Mouse (Mus musculus) hindbrain, embryonic 14.5 days (tissue): Measurements from ENCODE around the gene Kcna7. TPM values are rescaled to one million over a fixed set of nuclear protein-coding genes. Genes with fewer than 3 reads are reported as not detected.

Experiments
- ATAC-seq: fragments of 200-750 bp; cut with Nextera tagmentation; 2 replicates; pipeline ENCODE4 v1.8.0; 2017; ENCODE audit warnings: moderate number of reproducible peaks, mild to moderate bottlenecking, moderate TSS enrichment, moderate library complexity; ENCODE audit not compliant: low FRiP score
- DNase-seq: peaks from one replicate; pipeline ENCODE4 v3.0.0-alpha.2; 2015; ENCODE audit warnings: low spot score
- H3K27ac ChIP-seq: fragments of 300-500 bp; sonication (generic); 2 replicates; pipeline ENCODE4 v1.5.1; 2014; ENCODE audit warnings: mild to moderate bottlenecking, moderate library complexity
- H3K27me3 ChIP-seq: fragments of 300-500 bp; sonication (generic); 2 replicates; pipeline ENCODE4 v1.6.1; 2014; ENCODE audit warnings: mild to moderate bottlenecking, low read length, mixed read lengths; ENCODE audit not compliant: control insufficient read depth, insufficient read depth
- H3K36me3 ChIP-seq: fragments of 300-500 bp; sonication (generic); replicated peaks from 2 replicates; pipeline ENCODE4 v1.6.1; 2014; ENCODE audit not compliant: control insufficient read depth, insufficient read depth
- H3K4me1 ChIP-seq: fragments of 300-500 bp; sonication (generic); replicated peaks from 2 replicates; pipeline ENCODE4 v1.6.1; 2014; ENCODE audit warnings: antibody characterized with exemption, low read length, mixed read lengths; ENCODE audit not compliant: control insufficient read depth, insufficient read depth
- H3K4me2 ChIP-seq: fragments of 300-500 bp; sonication (generic); replicated peaks from 2 replicates; pipeline ENCODE4 v1.6.1; 2014; ENCODE audit warnings: mild to moderate bottlenecking, moderate library complexity
- H3K4me3 ChIP-seq: fragments of 300-500 bp; sonication (generic); replicated peaks from 2 replicates; pipeline ENCODE4 v1.5.1; 2014; ENCODE audit warnings: mild to moderate bottlenecking, low read length
- H3K9ac ChIP-seq: fragments of 300-500 bp; sonication (generic); 2 replicates; pipeline ENCODE4 v1.6.1; 2014
- H3K9me3 ChIP-seq: fragments of 300-500 bp; sonication (generic); 2 replicates; pipeline ENCODE4 v1.6.1; 2016; ENCODE audit warnings: low read length; ENCODE audit not compliant: control insufficient read depth
- WGBS: fragments of 180-500 bp; shearing (Covaris S2); extraction: QIAGEN DNeasy Blood & Tissue Kit; methylation state at CpG from one replicate; pipeline ENCODE4 v1.1.7; 2014; 5-methylcytosine and 5-hydroxymethylcytosine counted together
- polyA plus RNA-seq: library from polyadenylated mRNA; unstranded; fragments of >200 nt; fragmentation: Nextera tagmentation; extraction: Ambion mirVana; gene quantifications from 2 replicates; pipeline ENCODE4 v1.2.1, GENCODE M21; 2014

Gene Kcna7
- polyA plus RNA-seq, 1 experiment from 2014 or later: not detected

GRCm38 (mm10) chr7:45414740-45415224 is 9.3 kb downstream of the Kcna7 start:
- no peak overlapping the region for H3K27ac ChIP-seq
- no peaks in the 10 kb centered on the region for H3K9me3 ChIP-seq
- no peak overlapping the region for H3K9ac ChIP-seq
- DNase-seq (no peak), ATAC-seq (no peak)
- H3K36me3 ChIP-seq: no peaks in the 10 kb centered on the region
- no peak overlapping the region for H3K4me2 ChIP-seq
- peaks cover 99% of the 10 kb centered on the region for H3K27me3 ChIP-seq
- peaks cover 10% of the 10 kb centered on the region for H3K4me1 ChIP-seq
- H3K4me3 ChIP-seq: no peak overlapping the region
- 47% methylated on average over 12 of the region's 12 CpGs for WGBS

GRCm38 (mm10) chr7:45415636-45416035 is 10.2 kb downstream of the Kcna7 start:
- H3K9ac ChIP-seq: no peak overlapping the region
- H3K4me1 ChIP-seq: peaks cover 10% of the 10 kb centered on the region
- H3K4me3 ChIP-seq: no peak overlapping the region
- H3K27me3 ChIP-seq: peaks cover 99% of the 10 kb centered on the region
- no peaks in the 10 kb centered on the region for H3K9me3 ChIP-seq
- peaks cover 6% of the 10 kb centered on the region; the same call in 1 of the 2 replicates for H3K36me3 ChIP-seq
- ATAC-seq (no peak), DNase-seq (no peak)
- no peak overlapping the region for H3K27ac ChIP-seq
- WGBS: 10% methylated on average over 37 of the region's 37 CpGs
- H3K4me2 ChIP-seq: peak overlapping the region; percentile 10; the same call in 1 of the 2 replicates

- Histone ChIP-seq H3K9ac (no peak overlapping the region), H3K4me2 (no peak overlapping the region), H3K36me3 (peaks cover 30% of the 10 kb centered on the region), H3K9me3 (no peaks in the 10 kb centered on the region), H3K27me3 (peaks cover 87% of the 10 kb centered on the region), H3K4me1 (peaks cover 10% of the 10 kb centered on the region), H3K4me3 (no peak overlapping the region), H3K27ac (no peak overlapping the region)
- 12% methylated on average over 13 of the region's 13 CpGs for WGBS
- ATAC-seq (no peak), DNase-seq (no peak)
Observed at GRCm38 (mm10) chr7:45417962-45418492, 12.6 kb downstream of the Kcna7 start.

GRCm38 (mm10) chr7:45419859-45420614 is 14.6 kb downstream of the Kcna7 start:
- WGBS: 12% methylated on average over 27 of the region's 27 CpGs
- Histone ChIP-seq H3K9me3 (no peaks in the 10 kb centered on the region), H3K4me3 (no peak overlapping the region), H3K4me1 (no peaks in the 10 kb centered on the region), H3K36me3 (peaks cover 50% of the 10 kb centered on the region), H3K27ac (no peak overlapping the region), H3K27me3 (peaks cover 67% of the 10 kb centered on the region), H3K9ac (no peak overlapping the region), H3K4me2 (no peak overlapping the region)
- no peak for ATAC-seq
- DNase-seq: no peak

GRCm38 (mm10) chr7:45420615-45420919 is 15.1 kb downstream of the Kcna7 start, which contains the start of gene Lhb:
TSS of gene Lhb (plus strand) at chr7:45420820.
- peaks cover 55% of the 10 kb centered on the region for H3K36me3 ChIP-seq
- H3K9ac ChIP-seq: no peak within 1 kb of the TSS
- WGBS: 59% methylated on average over 6 of the region's 6 CpGs
- ATAC-seq (no peak), DNase-seq (no peak)
- H3K4me2 ChIP-seq: no peak within 1 kb of the TSS
- no peaks in the 10 kb centered on the region for H3K4me1 ChIP-seq
- H3K27ac ChIP-seq: no peak within 1 kb of the TSS
- H3K9me3 ChIP-seq: no peaks in the 10 kb centered on the region
- H3K4me3 ChIP-seq: no peak within 1 kb of the TSS
- H3K27me3 ChIP-seq: peaks cover 61% of the 10 kb centered on the region

GRCm38 (mm10) chr7:45421194-45421593 is 15.7 kb downstream of the Kcna7 start:
- 91% methylated on average over 14 of the region's 14 CpGs for WGBS
- ATAC-seq (no peak), DNase-seq (no peak)
- H3K4me3 ChIP-seq: no peak overlapping the region
- peaks cover 61% of the 10 kb centered on the region for H3K36me3 ChIP-seq
- H3K27ac ChIP-seq: no peak overlapping the region
- no peak overlapping the region for H3K4me2 ChIP-seq
- no peak overlapping the region for H3K9ac ChIP-seq
- H3K4me1 ChIP-seq: no peaks in the 10 kb centered on the region
- H3K9me3 ChIP-seq: no peaks in the 10 kb centered on the region
- peaks cover 55% of the 10 kb centered on the region for H3K27me3 ChIP-seq

- no peak overlapping the region for H3K27ac ChIP-seq
- ATAC-seq (no peak), DNase-seq (no peak)
- no peaks in the 10 kb centered on the region for H3K4me1 ChIP-seq
- no peak overlapping the region for H3K9ac ChIP-seq
- H3K9me3 ChIP-seq: no peaks in the 10 kb centered on the region
- no peak overlapping the region for H3K4me2 ChIP-seq
- no peak overlapping the region for H3K4me3 ChIP-seq
- peaks cover 97% of the 10 kb centered on the region for H3K36me3 ChIP-seq
- 0 out of 2 replicates have a peak, but pooled peaks cover 2% of the 10 kb centered on the region for H3K27me3 ChIP-seq
- WGBS: 94% methylated on average over 8 of the region's 8 CpGs
Observed at GRCm38 (mm10) chr7:45426556-45426955, 21.1 kb downstream of the Kcna7 start.

GRCm38 (mm10) chr7:45433835-45434202 is 28.4 kb downstream of the Kcna7 start:
- Histone ChIP-seq H3K4me1 (peaks cover 33% of the 10 kb centered on the region), H3K9ac (peak overlapping the region; percentile 77), H3K27me3 (no peaks in the 10 kb centered on the region), H3K9me3 (no peaks in the 10 kb centered on the region), H3K4me2 (peak overlapping the region; percentile 93), H3K36me3 (peaks cover 33% of the 10 kb centered on the region), H3K4me3 (peak overlapping the region; percentile 75), H3K27ac (peak overlapping the region; percentile 85)
- ATAC-seq (no peak), DNase-seq (no peak)
- 1% methylated on average over 7 of the region's 7 CpGs for WGBS

- peak within 1 kb of the TSS; percentile 78 for H3K9ac ChIP-seq
- H3K4me3 ChIP-seq: peak within 1 kb of the TSS; percentile 75
- H3K36me3 ChIP-seq: peaks cover 27% of the 10 kb centered on the region
- ATAC-seq: peak; percentile 97
- peaks cover 33% of the 10 kb centered on the region for H3K4me1 ChIP-seq
- peak within 1 kb of the TSS; percentile 85 for H3K27ac ChIP-seq
- under 1% methylated on average over 45 of the region's 45 CpGs for WGBS
- H3K9me3 ChIP-seq: no peaks in the 10 kb centered on the region
- DNase-seq: peak; percentile 100
- H3K27me3 ChIP-seq: no peaks in the 10 kb centered on the region
- peak within 1 kb of the TSS; percentile 93 for H3K4me2 ChIP-seq
Observed at GRCm38 (mm10) chr7:45434203-45435015, 29.0 kb downstream of the Kcna7 start, which contains the start of gene Gys1. TSS of gene Gys1 (plus strand) at chr7:45434844.
